Mouse (Mus musculus): ENCODE data around the gene Mindy4. TPM values are rescaled to one million over a fixed set of nuclear protein-coding genes. Genes with fewer than 3 reads are reported as not detected.
A peak's percentile ranks its signal among the peaks of the same experiment; 100 is the strongest.

The Mindy4 gene
- polyA plus RNA-seq, 1 experiment from 2014 or later = 5.0 TPM

- Histone ChIP-seq H3K4me2 (no peak overlapping the region), H3K4me1 (peaks cover 30% of the 10 kb centered on the region), H3K27me3 (replicated peaks) (no peaks in the 10 kb centered on the region; the same call in 1 of the 2 replicates), H3K27ac (replicated peaks) (peak overlapping the region; percentile 75), H3K9me3 (no peaks in the 10 kb centered on the region), H3K9ac (no peak overlapping the region), H3K4me3 (no peak overlapping the region), H3K36me3 (no peaks in the 10 kb centered on the region; the same call in 1 of the 2 replicates)
- WGBS = 65% methylated on average over 9 of the region's 9 CpGs
- no peak for ATAC-seq (ENCODE audit: extremely low read depth, insufficient number of reproducible peaks, low FRiP score, low TSS enrichment)
These were observed 37.5 kb downstream of the Mindy4 start for GRCm38 (mm10) chr6:55240591-55241260.

GRCm38 (mm10) chr6:55241479-55241878, 38.3 kb downstream of the Mindy4 start:
- peaks cover 1% of the 10 kb centered on the region; the same call in 1 of the 2 replicates for H3K36me3 ChIP-seq
- no peak for ATAC-seq (ENCODE audit: extremely low read depth, insufficient number of reproducible peaks, low FRiP score, low TSS enrichment)
- H3K9ac ChIP-seq = peak overlapping the region; percentile 50; the same call in 1 of the 2 replicates
- H3K27ac ChIP-seq (replicated peaks) = peak overlapping the region; percentile 75
- H3K4me1 ChIP-seq = peaks cover 30% of the 10 kb centered on the region
- peak overlapping the region; percentile 42 for H3K4me2 ChIP-seq
- no peak overlapping the region for H3K4me3 ChIP-seq
- 23% methylated on average over 5 of the region's 5 CpGs for WGBS
- no peaks in the 10 kb centered on the region for H3K9me3 ChIP-seq
- no peaks in the 10 kb centered on the region; the same call in 1 of the 2 replicates for H3K27me3 ChIP-seq (replicated peaks)

- ATAC-seq (ENCODE audit: extremely low read depth, insufficient number of reproducible peaks, low FRiP score, low TSS enrichment) = no peak
- no peak overlapping the region for H3K9ac ChIP-seq
- WGBS = 60% methylated on average over 8 of the region's 8 CpGs
- no peak overlapping the region for H3K4me3 ChIP-seq
- no peak overlapping the region for H3K4me2 ChIP-seq
- H3K36me3 ChIP-seq = peaks cover 2% of the 10 kb centered on the region; the same call in 1 of the 2 replicates
- no peak overlapping the region for H3K27ac ChIP-seq (replicated peaks)
- H3K27me3 ChIP-seq (replicated peaks) = no peaks in the 10 kb centered on the region; the same call in 1 of the 2 replicates
- peaks cover 16% of the 10 kb centered on the region for H3K4me1 ChIP-seq
- no peaks in the 10 kb centered on the region for H3K9me3 ChIP-seq
These were observed 42.5 kb downstream of the Mindy4 start for GRCm38 (mm10) chr6:55245680-55246079.

- H3K4me1 ChIP-seq = peaks cover 9% of the 10 kb centered on the region
- H3K4me3 ChIP-seq = no peak overlapping the region
- ATAC-seq (ENCODE audit: extremely low read depth, insufficient number of reproducible peaks, low FRiP score, low TSS enrichment) = no peak
- H3K9ac ChIP-seq = no peak overlapping the region
- 85% methylated on average over 7 of the region's 7 CpGs for WGBS
- no peak overlapping the region for H3K27ac ChIP-seq (replicated peaks)
- peaks cover 2% of the 10 kb centered on the region; the same call in 1 of the 2 replicates for H3K36me3 ChIP-seq
- no peaks in the 10 kb centered on the region; the same call in 1 of the 2 replicates for H3K27me3 ChIP-seq (replicated peaks)
- H3K9me3 ChIP-seq = no peaks in the 10 kb centered on the region
- no peak overlapping the region for H3K4me2 ChIP-seq
These were observed 43.3 kb downstream of the Mindy4 start for GRCm38 (mm10) chr6:55246441-55246840.

- Histone ChIP-seq H3K9me3 (no peaks in the 10 kb centered on the region), H3K27ac (replicated peaks) (no peak overlapping the region), H3K4me3 (no peak overlapping the region), H3K4me2 (no peak overlapping the region), H3K4me1 (peaks cover 4% of the 10 kb centered on the region), H3K36me3 (peaks cover 2% of the 10 kb centered on the region; the same call in 1 of the 2 replicates), H3K9ac (no peak overlapping the region), H3K27me3 (replicated peaks) (no peaks in the 10 kb centered on the region; the same call in 1 of the 2 replicates)
- WGBS = 79% methylated on average over 12 of the region's 12 CpGs
- ATAC-seq (ENCODE audit: extremely low read depth, insufficient number of reproducible peaks, low FRiP score, low TSS enrichment) = no peak
These were observed 43.8 kb downstream of the Mindy4 start for GRCm38 (mm10) chr6:55246911-55247438.

- WGBS = 82% methylated on average over 9 of the region's 9 CpGs
- H3K27me3 ChIP-seq (replicated peaks) = 0 out of 2 replicates have a peak, but pooled peaks cover under 1% of the 10 kb centered on the region
- ATAC-seq (ENCODE audit: extremely low read depth, insufficient number of reproducible peaks, low FRiP score, low TSS enrichment) = no peak
These were observed 46.1 kb downstream of the Mindy4 start for GRCm38 (mm10) chr6:55249263-55249662.

GRCm38 (mm10) chr6:55250809-55251208, 47.6 kb downstream of the Mindy4 start:
- Histone ChIP-seq H3K9me3 (no peaks in the 10 kb centered on the region), H3K27me3 (replicated peaks) (0 out of 2 replicates have a peak, but pooled peaks cover 3% of the 10 kb centered on the region), H3K9ac (no peak overlapping the region), H3K36me3 (0 out of 2 replicates have a peak, but pooled peaks cover 2% of the 10 kb centered on the region), H3K4me3 (no peak overlapping the region), H3K27ac (replicated peaks) (peak overlapping the region; percentile 28), H3K4me1 (no peaks in the 10 kb centered on the region), H3K4me2 (no peak overlapping the region)
- WGBS = 74% methylated on average over 11 of the region's 11 CpGs
- ATAC-seq (ENCODE audit: extremely low read depth, insufficient number of reproducible peaks, low FRiP score, low TSS enrichment) = no peak

More at GRCm38 (mm10) chr6:55249263-55249662, 46.1 kb downstream of the Mindy4 start:
- Histone ChIP-seq H3K4me3 (no peak overlapping the region), H3K9ac (no peak overlapping the region), H3K36me3 (peaks cover 2% of the 10 kb centered on the region; the same call in 1 of the 2 replicates), H3K4me2 (no peak overlapping the region), H3K9me3 (no peaks in the 10 kb centered on the region), H3K27ac (replicated peaks) (no peak overlapping the region), H3K4me1 (no peaks in the 10 kb centered on the region)

GRCm38 (mm10) chr6:55251596-55251995, 48.4 kb downstream of the Mindy4 start:
- no peak overlapping the region for H3K4me2 ChIP-seq
- no peak overlapping the region for H3K27ac ChIP-seq (replicated peaks)
- no peak for ATAC-seq (ENCODE audit: extremely low read depth, insufficient number of reproducible peaks, low FRiP score, low TSS enrichment)
- no peak overlapping the region for H3K4me3 ChIP-seq
- 65% methylated on average over 7 of the region's 7 CpGs for WGBS
- H3K4me1 ChIP-seq = no peaks in the 10 kb centered on the region
- H3K27me3 ChIP-seq (replicated peaks) = 0 out of 2 replicates have a peak, but pooled peaks cover 3% of the 10 kb centered on the region
- no peaks in the 10 kb centered on the region for H3K36me3 ChIP-seq
- H3K9ac ChIP-seq = no peak overlapping the region
- H3K9me3 ChIP-seq = no peaks in the 10 kb centered on the region

- no peak overlapping the region for H3K4me2 ChIP-seq
- WGBS = 72% methylated on average over 8 of the region's 8 CpGs
- H3K9ac ChIP-seq = no peak overlapping the region
- no peaks in the 10 kb centered on the region for H3K4me1 ChIP-seq
- no peak overlapping the region for H3K4me3 ChIP-seq
- no peak overlapping the region for H3K27ac ChIP-seq (replicated peaks)
- H3K27me3 ChIP-seq (replicated peaks) = 0 out of 2 replicates have a peak, but pooled peaks cover 3% of the 10 kb centered on the region
- no peaks in the 10 kb centered on the region for H3K36me3 ChIP-seq
- H3K9me3 ChIP-seq = no peaks in the 10 kb centered on the region
- ATAC-seq (ENCODE audit: extremely low read depth, insufficient number of reproducible peaks, low FRiP score, low TSS enrichment) = no peak
These were observed 49.6 kb downstream of the Mindy4 start for GRCm38 (mm10) chr6:55252731-55253247.

- Histone ChIP-seq H3K9me3 (no peaks in the 10 kb centered on the region), H3K27ac (replicated peaks) (no peak overlapping the region), H3K4me2 (no peak overlapping the region), H3K27me3 (replicated peaks) (0 out of 2 replicates have a peak, but pooled peaks cover 3% of the 10 kb centered on the region), H3K9ac (no peak overlapping the region), H3K4me1 (peaks cover 30% of the 10 kb centered on the region), H3K36me3 (no peaks in the 10 kb centered on the region), H3K4me3 (no peak overlapping the region)
- WGBS = 67% methylated on average over 13 of the region's 13 CpGs
- ATAC-seq (ENCODE audit: extremely low read depth, insufficient number of reproducible peaks, low FRiP score, low TSS enrichment) = no peak
These were observed 53.5 kb downstream of the Mindy4 start for GRCm38 (mm10) chr6:55256500-55257191.

- Histone ChIP-seq H3K4me1 (peaks cover 30% of the 10 kb centered on the region), H3K9me3 (no peaks in the 10 kb centered on the region), H3K4me3 (no peak overlapping the region), H3K27me3 (replicated peaks) (0 out of 2 replicates have a peak, but pooled peaks cover 3% of the 10 kb centered on the region), H3K36me3 (no peaks in the 10 kb centered on the region), H3K4me2 (no peak overlapping the region), H3K27ac (replicated peaks) (no peak overlapping the region), H3K9ac (no peak overlapping the region)
- WGBS = 80% methylated on average over 7 of the region's 7 CpGs
- no peak for ATAC-seq (ENCODE audit: extremely low read depth, insufficient number of reproducible peaks, low FRiP score, low TSS enrichment)
These were observed 54.1 kb downstream of the Mindy4 start for GRCm38 (mm10) chr6:55257246-55257645.

All from heart, embryonic 13.5 days (tissue).